Mouse (Mus musculus) liver, embryonic 11.5 days (tissue): ENCODE measurements around the gene Odf3l2. TPM values are rescaled to one million over a fixed set of nuclear protein-coding genes. Genes with fewer than 3 reads are reported as not detected.

Experiments used
- polyA plus RNA-seq: library from polyadenylated mRNA; unstranded; fragments of >200 nt; fragmentation: Nextera tagmentation; extraction: Ambion mirVana; gene quantifications from 2 replicates; pipeline ENCODE4 v1.2.1, GENCODE M21; 2014

The Odf3l2 gene
- polyA plus RNA-seq, 1 experiment from 2014 or later, result not detected

Other genes starting within 250 kb of the Odf3l2 start
- not detected in 2 replicates for gene Vmn2r83, start 177.0 kb downstream of the Odf3l2 start, polyA plus RNA-seq
- gene Plpp2, start 111.9 kb downstream of the Odf3l2 start, polyA plus RNA-seq, result 27.1 and 30.1 TPM in 2 replicates
- 33.1 and 36.5 TPM in 2 replicates for gene Mier2, start 90.5 kb downstream of the Odf3l2 start, polyA plus RNA-seq
- gene Theg, start 58.4 kb downstream of the Odf3l2 start, polyA plus RNA-seq, result not detected in 2 replicates
- gene C2cd4c, start 31.7 kb downstream of the Odf3l2 start, polyA plus RNA-seq, result not detected in 2 replicates
- gene Shc2, start 7.8 kb downstream of the Odf3l2 start, polyA plus RNA-seq, result 2.0 and 2.1 TPM in 2 replicates
- gene Madcam1, start 18.8 kb upstream of the Odf3l2 start, polyA plus RNA-seq, result 1.1 and 1.4 TPM in 2 replicates
- 48.5 and 50.5 TPM in 2 replicates for gene Tpgs1, start 23.6 kb upstream of the Odf3l2 start, polyA plus RNA-seq
- gene Cdc34, start 36.5 kb upstream of the Odf3l2 start, polyA plus RNA-seq, result 213 and 236 TPM in 2 replicates
- 0.16 and 0.45 TPM in 2 replicates for gene Gzmm, start 43.3 kb upstream of the Odf3l2 start, polyA plus RNA-seq
- gene Bsg, start 58.8 kb upstream of the Odf3l2 start, polyA plus RNA-seq, result 992 and 1,001 TPM in 2 replicates
- gene Hcn2, start 70.9 kb upstream of the Odf3l2 start, polyA plus RNA-seq, result not detected in 2 replicates
- gene Polrmt, start 100.8 kb upstream of the Odf3l2 start, polyA plus RNA-seq, result 36.5 and 41.5 TPM in 2 replicates
- 0.23 TPM in 1 of 2 replicates, not detected in the other for gene Fgf22, start 109.3 kb upstream of the Odf3l2 start, polyA plus RNA-seq
- 105 and 119 TPM in 2 replicates for gene Rnf126, start 121.2 kb upstream of the Odf3l2 start, polyA plus RNA-seq
- gene Fstl3, start 131.5 kb upstream of the Odf3l2 start, polyA plus RNA-seq, result 1.8 and 2.6 TPM in 2 replicates
- gene Prss57, start 145.2 kb upstream of the Odf3l2 start, polyA plus RNA-seq, result 1.5 and 1.7 TPM in 2 replicates
- gene Palm, start 147.8 kb upstream of the Odf3l2 start, polyA plus RNA-seq, result 27.6 and 28.6 TPM in 2 replicates
- 0.69 and 1.5 TPM in 2 replicates for gene Misp, start 175.3 kb upstream of the Odf3l2 start, polyA plus RNA-seq
- gene Ptbp1, start 208.7 kb upstream of the Odf3l2 start, polyA plus RNA-seq, result 329 and 336 TPM in 2 replicates
- gene Prtn3, start 228.7 kb upstream of the Odf3l2 start, polyA plus RNA-seq, result 50.9 and 52.4 TPM in 2 replicates
- gene Plppr3, start 228.9 kb upstream of the Odf3l2 start, polyA plus RNA-seq, result 17.6 and 20.9 TPM in 2 replicates
- 11.1 and 11.8 TPM in 2 replicates for gene Elane, start 240.5 kb upstream of the Odf3l2 start, polyA plus RNA-seq
- gene Cfd, start 245.1 kb upstream of the Odf3l2 start, polyA plus RNA-seq, result not detected in 2 replicates